Mouse (Mus musculus) retina, embryonic 14.5 days (tissue): ENCODE measurements at regions not wholly inside any gene's neighbourhood (a gene's known extent, or its start where the extent isn't known, plus 50 kb on each side); places are given as distances from the start of the nearest gene placed in this dataset.
"Not testable (repeated sequence)": the region's sequence is repeated elsewhere in the genome, so short reads cannot be mapped to it uniquely, and the experiment has no call there.

Experiments
- DNase-seq: peaks from one replicate; pipeline ENCODE4 v3.0.0-alpha.2; 2015; ENCODE audit warnings: low spot score

DNA sequence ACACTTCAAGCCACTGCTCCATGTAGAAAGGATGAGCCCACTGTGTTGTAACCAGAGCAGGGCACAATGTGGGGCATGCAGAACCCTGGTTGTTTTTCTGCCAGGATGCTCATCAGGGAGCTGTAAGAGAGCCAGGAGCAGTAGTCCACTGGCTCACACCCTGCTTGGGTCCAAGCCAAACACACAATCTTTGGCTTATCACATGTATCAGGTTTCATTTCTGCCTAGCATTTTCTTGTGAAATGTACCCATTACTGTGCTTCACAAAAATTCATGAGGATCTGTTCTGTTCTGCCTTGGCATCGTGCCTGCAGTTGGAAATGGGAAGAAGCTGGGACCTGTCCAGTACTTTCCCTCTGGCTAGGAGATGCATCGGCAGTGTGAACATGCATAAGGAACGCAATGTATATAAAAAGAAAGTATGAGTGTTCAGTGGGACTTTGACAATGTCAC is 491.6 kb upstream of the Igfbp3 start:
- DNase-seq: no peak

DNA sequence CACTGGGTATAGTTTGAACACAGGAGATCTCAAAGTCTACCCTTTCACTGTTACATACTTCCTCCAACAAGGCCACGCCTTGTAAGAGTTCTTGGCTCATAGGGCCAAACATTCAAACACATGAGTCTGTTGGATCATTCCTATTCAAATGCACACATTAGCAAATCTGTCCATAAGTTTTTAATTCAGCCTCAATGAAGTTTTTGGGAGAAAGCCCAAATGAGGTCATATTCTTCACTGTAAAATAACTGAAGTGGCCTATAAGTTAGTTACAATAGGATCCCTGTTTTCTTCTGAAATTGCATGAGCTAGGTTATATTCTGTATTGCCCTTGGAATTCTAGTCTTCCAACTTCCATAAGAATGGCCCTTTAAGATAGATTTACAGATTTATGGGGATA is 483.9 kb upstream of the Igfbp3 start:
- DNase-seq: no peak

DNA sequence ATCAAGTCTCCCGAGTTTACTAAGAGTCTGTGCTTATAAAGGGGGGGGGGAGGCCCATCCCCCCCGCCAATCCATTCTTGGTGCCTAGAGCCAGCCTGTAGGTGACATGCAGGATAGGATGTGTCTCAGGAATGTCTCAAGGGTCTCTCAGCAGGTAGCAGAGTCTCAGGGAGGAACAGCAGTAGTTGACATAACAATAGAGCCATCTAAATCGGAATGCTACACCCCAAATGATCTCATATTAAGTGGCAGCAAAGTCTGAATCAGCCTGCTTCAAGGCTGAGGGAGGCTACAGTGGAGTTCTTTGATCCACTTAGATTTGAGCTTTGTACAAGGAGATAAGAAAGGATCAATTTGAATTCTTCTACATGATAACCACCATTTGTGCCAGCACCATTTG is 476.0 kb upstream of the Igfbp3 start:
- DNase-seq: not testable (repeated sequence)

DNA sequence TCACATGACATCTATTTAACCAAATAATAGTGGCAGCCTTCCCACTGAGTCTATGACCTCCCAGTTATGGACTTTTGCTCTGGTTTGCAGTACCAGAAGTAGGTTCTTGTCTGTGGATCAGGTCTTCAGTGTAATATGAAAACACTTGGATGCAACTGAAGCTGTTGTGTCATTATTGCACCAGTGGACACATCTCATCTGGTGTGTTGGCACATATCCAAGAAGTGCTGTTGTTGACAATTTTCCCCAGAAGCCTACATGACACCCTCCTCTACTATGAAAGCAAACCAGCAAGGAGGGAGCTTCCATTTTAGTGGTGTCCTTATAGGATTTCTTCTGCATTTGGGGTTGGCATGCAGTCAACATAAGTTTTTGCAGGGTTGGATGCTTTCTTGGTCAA is 459.1 kb upstream of the Igfbp3 start:
- no peak for DNase-seq

DNA sequence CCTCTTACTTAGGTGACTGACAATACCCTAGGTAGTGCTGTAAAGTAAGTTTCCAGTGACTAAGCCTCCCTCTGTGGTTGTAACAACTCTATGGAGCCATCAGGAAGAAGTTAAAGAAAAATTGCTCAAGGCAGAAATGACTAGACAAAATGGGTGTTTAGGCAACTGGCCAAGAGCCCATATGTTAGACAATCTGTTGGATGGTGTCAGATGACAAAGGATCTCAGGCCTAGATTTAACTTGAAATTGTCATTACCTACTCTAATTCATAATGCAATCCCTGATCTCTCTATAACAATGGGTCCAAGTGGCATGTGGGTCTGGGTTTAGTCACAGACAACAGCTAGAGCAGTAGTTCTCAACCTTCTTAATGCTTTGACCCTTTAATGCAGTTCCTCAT is 416.9 kb upstream of the Igfbp3 start:
- no peak for DNase-seq

DNA sequence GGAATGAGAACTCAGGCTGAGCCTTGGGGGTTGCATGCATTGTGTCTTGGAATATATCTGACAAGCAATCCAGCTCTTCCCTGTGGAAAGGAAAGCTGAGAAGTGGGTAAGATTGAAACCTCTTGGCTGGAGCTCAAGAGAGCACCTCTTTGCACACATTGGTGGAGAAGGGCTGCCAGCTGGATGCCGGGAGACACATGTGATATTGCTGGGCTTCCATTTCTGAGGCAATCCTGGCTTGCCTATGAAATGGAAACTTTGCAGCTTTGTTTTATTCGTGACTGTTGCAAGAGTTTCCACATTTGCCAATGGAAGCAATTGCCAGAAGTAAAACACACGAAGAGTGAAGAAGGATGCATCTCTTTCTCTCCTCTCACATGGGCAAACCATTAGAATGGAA is 411.5 kb upstream of the Igfbp3 start:
- no peak for DNase-seq

DNA sequence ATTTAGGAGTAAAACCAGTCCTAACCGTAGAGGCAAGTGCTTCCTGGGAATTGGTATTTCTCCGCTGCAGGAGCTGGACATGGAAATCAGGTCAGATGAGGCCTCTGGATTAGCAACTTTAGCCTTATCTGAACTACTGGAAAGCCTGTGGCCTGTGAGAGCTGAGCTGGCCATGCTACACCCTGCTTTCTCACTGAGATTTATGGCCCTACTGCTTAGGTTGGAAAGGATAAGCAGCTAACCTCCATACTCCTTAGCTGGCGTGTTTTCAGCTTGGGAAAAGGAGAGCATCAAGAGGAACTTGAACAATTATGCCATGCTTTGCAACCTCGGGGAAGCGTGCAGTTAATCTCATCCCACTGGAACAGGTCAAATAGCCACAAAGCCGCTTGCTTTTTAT is 406.6 kb upstream of the Igfbp3 start:
- no peak for DNase-seq

DNA sequence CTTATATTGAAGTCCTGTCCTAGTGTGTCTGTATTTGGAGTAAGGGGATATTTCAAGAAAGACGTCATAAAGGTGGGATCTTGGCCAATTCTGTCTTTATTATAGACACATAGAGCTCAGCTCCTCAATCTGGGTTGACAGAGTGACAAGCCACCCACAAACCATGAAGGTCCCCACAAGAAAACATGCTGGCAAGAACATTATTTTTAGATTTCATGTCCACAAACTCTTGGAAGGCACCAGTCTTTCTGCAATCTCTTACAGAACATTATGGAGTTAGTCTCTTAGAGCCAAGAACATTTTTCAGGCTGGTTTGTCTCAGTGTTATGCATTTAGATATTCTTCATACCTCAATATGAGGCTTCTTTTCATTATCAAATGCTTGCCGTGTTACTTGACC is 397.0 kb upstream of the Igfbp3 start:
- no peak for DNase-seq

DNA sequence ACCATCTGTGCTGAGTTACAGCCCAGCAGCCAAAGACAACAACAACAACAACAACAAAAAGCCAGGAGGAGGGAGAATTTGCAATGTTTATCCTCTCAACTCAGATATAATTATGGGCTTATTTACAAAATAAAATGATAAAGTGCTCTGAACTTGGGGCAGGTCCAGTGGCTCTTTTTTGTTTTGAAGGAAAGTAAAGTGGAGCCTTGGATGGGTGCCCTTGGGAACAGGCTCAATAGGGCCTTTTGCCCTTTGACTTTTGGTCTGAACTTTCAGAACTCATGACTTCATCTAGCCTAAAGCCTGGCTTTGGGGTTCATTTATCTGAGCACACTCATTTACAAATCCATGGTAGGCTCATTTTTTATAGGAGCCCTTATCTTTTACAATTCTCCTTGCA is 396.2 kb upstream of the Igfbp3 start:
- no peak for DNase-seq

DNA sequence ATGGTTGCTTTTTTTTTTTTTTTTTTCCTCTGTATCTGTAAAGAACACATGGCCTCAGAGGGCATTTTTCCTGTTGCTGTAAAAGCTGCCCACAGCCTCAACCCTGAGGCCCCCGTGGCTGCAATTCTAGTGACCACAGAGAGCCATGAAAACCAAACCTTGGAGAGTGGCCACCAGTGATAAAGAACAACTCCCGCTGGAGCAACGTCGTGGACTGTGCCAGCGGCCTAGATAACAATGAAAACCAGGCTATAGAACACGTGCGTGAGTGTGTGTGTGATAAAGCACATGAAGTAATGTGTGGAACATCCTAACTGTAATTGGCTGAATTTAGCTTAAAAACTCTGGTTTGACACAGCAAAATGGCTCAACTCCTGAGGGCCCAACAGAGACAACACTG is 392.9 kb upstream of the Igfbp3 start:
- no peak for DNase-seq

DNA sequence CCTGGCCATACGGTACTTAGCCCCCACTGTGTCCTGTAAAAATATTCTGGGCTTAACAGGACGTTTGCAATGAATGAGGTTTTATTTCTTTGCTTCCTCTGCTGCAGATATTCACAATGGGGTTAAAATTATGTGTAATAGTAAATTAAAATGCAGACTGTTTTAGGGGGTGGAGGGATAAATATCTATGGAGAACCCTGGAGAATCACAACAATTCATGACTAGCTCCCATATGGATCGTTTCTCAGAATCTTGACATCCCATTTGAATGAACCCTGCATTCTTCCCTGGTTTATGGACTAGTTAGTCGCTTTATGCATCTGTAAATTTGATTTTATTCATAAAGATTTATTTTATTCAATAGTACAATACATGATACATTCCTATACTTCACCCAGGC is 378.3 kb upstream of the Igfbp3 start:
- DNase-seq: no peak

DNA sequence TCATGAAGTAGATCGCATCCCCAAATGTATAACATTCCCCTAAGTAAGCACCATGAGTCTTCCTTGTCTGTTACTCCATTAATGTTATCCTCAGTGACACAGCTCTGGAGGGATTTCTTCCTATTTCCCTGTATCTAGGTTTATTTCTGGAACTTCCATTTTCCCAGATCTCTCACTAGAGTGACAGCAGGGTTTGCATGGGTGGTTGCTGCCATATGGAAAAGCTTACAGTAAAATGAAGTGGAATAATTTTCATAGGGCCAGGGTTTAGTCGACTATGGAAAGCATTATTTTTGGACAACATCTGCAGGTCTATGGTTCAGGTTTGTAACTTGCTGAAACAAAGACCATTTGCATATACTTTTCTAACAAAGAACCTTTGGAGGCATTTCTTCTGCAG is 369.6 kb upstream of the Igfbp3 start:
- DNase-seq: no peak

DNA sequence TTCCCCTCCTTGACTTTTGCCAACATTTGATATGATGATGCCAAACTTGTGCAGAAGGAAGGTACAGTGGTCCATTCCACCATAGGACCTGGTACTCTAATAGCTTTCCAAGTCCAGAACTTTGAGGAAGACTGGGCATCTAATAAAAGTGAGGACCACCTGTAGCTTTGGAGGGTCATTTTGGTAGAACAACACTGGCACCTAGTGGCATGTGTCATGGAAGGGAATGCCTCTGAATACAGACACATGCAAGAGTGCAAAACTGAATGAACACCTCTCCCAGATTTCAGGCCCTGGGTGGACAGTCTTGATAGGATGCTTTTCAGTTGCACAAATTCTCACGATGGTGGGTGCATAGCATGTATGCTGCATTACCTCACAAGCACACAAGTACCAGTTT is 354.8 kb upstream of the Igfbp3 start:
- peak; percentile 39 for DNase-seq

DNA sequence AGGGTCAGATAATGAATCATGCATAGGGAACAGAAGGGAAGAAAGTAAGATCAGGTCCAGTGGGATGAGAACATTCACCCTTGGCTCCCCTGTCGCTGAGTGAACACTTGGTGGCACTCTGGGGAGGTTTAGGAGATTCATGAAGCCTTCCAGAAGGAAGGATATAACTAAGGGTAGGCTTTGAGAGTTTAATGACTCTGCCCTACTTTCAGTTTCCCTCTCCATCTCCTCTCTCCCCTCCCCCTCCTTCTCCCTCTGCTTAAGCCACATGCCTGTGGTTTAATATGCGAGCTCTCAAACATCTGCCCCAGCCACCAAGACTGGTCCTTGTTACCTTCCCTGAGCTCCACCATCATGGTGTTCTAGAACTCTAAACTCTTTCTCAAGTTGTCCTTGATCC is 348.3 kb upstream of the Igfbp3 start:
- DNase-seq: peak; percentile 6

DNA sequence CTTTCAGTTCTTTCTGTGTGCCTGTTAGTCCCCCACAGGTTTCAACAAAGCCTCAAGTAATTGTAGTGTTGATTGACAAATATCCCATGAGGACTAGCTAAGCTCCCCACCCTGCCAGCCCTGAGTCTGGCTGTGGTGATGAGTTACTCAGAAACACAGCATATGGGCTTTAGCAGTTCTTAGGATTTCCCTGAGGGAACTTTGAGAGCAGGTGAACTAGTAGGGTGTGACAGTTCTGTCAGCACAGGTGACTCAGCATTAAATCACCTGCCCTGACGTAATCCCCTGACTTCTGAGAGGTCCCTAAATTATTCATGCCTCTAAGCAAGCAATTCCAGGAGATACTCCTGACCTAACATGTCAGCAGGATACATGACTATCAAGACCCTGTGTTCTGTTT is 347.7 kb upstream of the Igfbp3 start:
- DNase-seq: no peak

DNA sequence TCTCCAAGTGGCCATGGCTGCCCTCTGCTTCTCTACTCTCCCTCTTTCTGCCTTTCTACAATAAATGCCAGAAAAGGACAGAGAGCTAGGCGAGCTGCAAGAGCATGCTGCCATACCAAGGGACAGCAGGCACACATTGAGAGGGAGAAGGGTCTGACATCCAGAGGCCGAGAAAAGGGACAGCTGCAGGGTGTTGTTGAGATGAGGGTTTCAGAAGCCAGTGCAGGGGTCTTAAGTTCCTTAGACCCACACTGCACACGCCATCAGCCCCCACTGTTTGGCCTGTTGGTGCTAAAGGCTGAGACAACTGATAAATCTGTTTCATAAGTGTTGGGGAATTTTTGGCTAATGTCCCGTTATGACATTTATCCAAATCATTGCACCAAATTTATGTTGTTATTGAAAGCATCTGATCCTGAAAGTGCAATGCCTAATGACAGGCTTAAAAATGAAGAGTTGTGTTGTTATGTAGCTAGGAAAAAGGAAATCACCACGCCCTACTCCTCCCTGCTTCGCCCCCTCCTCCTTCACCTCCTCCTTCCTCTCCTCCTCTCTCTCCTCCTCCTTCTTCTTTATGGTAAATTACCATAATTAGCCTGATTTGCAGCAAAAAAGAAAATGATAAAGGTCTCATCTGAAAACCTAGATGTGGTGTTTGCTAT is 342.0 kb upstream of the Igfbp3 start:
- no peak for DNase-seq

DNA sequence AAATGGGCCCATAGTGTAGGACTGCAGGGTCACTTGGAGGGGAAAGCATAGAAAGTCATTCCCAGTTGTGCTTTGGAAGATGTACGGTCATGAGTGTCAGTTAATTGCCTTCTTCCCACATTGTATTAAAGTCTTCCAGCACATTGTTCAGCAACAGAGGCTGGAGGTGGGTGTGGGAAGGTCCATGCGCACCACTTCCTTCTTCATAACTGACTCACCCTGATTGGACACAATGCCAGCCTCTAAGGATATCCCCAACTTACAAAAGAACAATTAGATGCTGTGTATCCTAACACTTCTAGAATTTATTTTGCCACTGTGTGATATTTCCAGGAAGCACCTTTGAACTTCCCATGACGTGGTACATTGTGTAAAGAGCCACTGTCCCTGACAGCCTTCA is 338.4 kb upstream of the Igfbp3 start:
- no peak for DNase-seq

DNA sequence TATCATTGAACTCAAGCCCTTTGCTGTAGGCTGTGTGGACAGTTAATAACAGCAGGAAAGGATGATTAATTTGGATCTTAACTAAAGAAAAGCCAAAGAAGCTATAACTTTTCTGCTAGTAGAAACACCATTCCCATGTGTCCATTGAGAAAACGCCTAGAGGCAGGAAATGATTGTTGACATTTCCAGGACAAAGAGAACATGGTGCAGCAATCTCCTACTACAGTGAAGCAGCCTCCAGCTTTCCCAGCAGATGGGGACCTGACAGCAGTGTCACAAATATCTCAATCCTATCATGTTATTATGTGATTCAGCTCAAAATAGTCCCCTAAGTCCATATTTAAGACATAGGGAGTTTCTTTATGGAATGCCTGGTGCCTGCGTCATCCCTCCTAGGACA is 334.1 kb upstream of the Igfbp3 start:
- no peak for DNase-seq

DNA sequence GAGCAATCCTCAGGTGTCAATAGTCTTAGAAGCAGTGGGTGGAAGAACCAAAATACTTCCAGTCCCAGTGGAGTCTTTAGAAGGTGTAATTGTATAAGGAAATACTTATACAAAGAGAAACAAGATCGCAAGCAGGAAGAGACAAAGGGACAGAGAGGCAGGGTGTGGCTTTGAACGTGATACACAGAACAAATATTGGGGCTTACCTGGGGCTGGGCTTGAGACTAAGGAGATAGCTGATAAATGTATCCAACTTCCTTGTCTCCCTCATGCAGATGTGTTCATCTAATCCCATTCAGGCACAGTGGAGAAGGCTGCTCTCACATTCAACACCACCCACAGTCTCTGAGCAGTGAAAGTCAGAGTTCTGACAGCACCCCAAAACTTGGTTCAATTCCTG is 331.9 kb upstream of the Igfbp3 start:
- DNase-seq: no peak

DNA sequence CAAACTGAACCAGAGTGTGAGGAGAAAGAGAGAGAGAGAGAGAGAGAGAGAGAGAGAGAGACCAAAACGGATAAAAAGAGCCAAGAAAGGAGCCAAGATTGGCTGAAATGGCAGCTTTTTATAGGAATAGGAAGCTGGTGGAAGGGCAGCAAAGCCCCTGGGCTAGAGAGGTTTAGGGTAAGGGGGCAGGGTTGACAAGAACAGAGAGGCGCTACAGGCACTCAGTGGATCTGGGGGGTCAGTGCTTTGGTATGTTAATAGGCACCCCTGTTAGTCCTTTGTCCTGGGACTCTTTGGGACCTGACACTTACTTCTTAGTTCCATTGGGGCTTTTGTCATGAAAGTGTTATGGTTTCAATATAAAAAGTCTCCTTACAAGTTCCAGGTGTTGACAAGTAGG is 320.9 kb upstream of the Igfbp3 start:
- DNase-seq: no peak

DNA sequence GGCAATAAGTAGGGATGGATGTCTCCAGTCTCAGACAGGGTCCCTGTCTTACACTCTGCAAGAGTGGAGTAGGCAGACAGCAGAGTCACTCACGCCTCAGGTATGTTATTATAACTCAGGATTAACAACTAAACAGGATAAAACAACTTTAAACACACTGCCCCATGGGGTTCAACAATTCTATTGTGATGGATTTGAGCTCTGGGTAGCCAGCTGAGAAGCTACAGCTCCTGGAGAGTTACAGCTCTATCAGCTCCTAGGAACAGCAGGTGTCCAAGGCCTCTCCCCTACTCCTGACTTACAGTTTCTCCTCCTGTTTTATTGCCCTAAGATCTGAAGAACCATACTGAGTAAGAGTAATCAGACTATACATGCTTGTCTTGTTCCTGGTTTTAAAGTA is 319.6 kb upstream of the Igfbp3 start:
- no peak for DNase-seq

DNA sequence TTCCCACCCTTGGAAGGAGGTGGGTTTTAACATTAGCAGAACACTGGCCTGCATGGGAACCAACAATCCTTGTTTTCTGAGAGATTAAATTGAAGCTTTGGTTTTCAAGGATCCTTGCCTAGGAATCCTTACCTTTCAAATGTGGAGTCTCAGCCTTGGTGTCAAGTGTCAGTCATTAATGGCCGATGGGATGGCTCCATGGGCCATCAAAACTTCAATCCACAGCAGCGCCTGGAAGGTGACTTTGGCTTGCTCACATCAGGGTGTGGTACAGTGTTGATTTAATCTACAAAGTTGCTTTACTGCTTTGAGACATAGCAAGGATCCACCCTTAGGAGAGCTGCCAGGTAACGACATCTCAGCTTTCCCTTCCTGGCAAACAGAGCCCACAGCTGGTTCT is 318.1 kb upstream of the Igfbp3 start:
- DNase-seq: no peak

DNA sequence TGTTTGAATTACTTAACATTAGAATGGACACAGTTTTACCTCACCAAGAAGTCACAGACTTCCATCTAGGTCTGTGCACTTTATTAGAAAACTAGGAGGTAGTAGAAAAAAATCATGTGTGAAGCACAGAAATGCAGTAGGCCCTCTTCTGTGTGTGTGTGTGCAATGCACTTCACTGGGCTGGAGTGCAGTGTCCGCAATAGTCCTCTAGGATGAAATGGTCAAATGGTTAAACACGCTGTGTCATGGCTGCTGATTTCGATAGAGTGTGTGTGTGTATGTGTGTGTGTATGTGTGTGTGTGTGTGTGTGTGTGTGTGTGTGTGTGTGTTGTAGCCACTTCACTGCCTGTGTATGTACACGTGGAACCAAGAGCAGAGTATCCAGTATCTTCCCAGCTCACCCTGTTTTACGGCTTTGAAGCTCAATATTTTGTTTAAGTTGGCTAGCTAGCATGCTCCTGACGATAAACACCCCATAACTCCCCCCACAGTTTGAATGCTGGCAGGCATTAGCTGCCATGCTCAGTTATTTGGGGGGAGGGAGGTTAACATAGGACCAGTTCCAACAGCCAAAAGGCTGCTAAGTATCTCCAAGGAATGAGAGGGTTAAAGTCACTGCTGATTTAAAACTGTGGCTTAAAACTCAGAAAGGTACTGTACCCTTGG is 316.9 kb upstream of the Igfbp3 start:
- DNase-seq: no peak

DNA sequence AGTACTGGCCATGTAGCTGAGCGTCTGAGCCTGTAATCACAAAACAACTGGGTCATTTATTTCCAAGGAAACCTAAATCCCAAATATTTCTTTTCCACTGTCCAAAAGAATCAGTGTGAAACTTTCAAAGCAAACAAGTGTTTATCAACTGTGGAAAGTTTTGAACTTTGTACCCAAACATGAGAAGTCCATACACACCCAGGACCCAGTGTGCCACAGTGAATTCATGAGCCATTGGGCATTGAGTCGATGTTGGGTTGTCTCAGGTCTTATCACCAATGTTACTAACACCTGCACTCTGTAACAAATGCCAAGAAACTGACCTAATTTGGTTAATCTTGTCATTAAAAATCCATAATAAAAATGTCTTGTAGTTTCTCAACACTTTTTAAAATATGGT is 305.8 kb upstream of the Igfbp3 start:
- DNase-seq: no peak
